Mouse (Mus musculus): ENCODE measurements at regions not wholly inside any gene's neighbourhood (a gene's known extent, or its start where the extent isn't known, plus 50 kb on each side); places are given as distances from the start of the nearest gene placed in this dataset.

DNA sequence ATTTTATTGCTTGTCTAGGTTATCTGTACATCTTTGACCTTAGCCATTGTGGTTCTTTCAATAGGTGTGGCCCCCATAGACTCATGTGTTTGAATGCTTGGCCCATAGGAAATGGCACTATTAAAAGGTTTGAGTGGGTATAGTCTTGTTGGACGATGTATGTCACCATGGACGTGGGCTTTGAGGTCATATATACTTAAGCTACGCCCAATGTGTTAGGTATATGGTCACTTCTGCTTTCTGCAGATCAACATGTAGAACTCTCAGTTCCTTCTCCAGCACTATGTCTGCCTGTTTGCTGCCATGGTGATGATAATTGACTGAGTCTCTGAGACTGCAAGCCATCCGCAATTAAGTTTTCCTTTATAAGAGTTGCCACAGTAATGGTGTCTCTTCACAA, 366.8 kb downstream of the Epha4 start:
- TF ChIP-seq CHD1 (IDR thresholded peaks at IDR 0.05; ENCODE audit: low read depth, low read length) = no peak
- TF ChIP-seq CTCF (conservative IDR thresholded peaks at IDR 0.05 in 1 of 2, IDR thresholded peaks at IDR 0.05 in 1 of 2; ENCODE audit: low read depth in 2 of 2, low read length in 2 of 2) = no peak
- TF ChIP-seq MAX (IDR thresholded peaks at IDR 0.05; ENCODE audit: low read length) = no peak
- TF ChIP-seq USF1 (IDR thresholded peaks at IDR 0.05; ENCODE audit: low read depth, low read length) = no peak
- no peak for TF ChIP-seq POLR2A (IDR thresholded peaks at IDR 0.05; ENCODE audit: low read depth, low read length)
- no peak for TF ChIP-seq POLR2AphosphoS2 (IDR thresholded peaks at IDR 0.05; ENCODE audit: low read depth, low read length)
- no peak for TF ChIP-seq MAZ (IDR thresholded peaks at IDR 0.05; ENCODE audit: low read depth, low read length)
- TF ChIP-seq TCF12 (IDR thresholded peaks at IDR 0.05; ENCODE audit: low read depth, low read length) = no peak

Data from CH12.LX (cell line).